8 mouse cellular contexts compared by ENCODE assay signal in genomic region chr2:32621517-32621859, GRCm38 (mm10). TPM values are rescaled to one million over a fixed set of nuclear protein-coding genes. Genes with fewer than 3 reads are reported as not detected.
DNase-seq lines count a peak whose midpoint lies in the region; ATAC-seq and TF ChIP-seq lines count a peak whose summit lies in the region.

Gene Ak1 (plus strand): TSS chr2:32621758.

- H3K27me3 ChIP-seq in lung, embryonic 16.5 days (ENCODE audit: control insufficient read depth, insufficient read depth, low read depth, low read length), result no peaks in the 10 kb centered on the region
- no peaks in the 10 kb centered on the region for H3K27me3 ChIP-seq in embryonic facial prominence, embryonic 14.5 days (replicated peaks; ENCODE audit: control insufficient read depth, insufficient read depth, low read length)
- no peaks in the 10 kb centered on the region for H3K27me3 ChIP-seq in heart, postnatal 0 days (ENCODE audit: control insufficient read depth, insufficient read depth, low read length)
- H3K27me3 ChIP-seq in limb, embryonic 10.5 days (ENCODE audit: low read depth, poor library complexity, severe bottlenecking), result no peaks in the 10 kb centered on the region

- ATAC-seq in lung, embryonic 16.5 days (ENCODE audit: low read depth), result peak; percentile 8; the same call in 1 of the 2 replicates
- 0 out of 2 replicates have a peak, but pooled peaks have one; percentile 0 for ATAC-seq in embryonic facial prominence, embryonic 14.5 days (ENCODE audit: low read depth)
- no peak; the same call in 1 of the 2 replicates for ATAC-seq in heart, postnatal 0 days (ENCODE audit: insufficient read depth, low read depth)

- peaks cover 8% of the 10 kb centered on the region for H3K36me3 ChIP-seq in lung, embryonic 16.5 days (ENCODE audit: control insufficient read depth, insufficient read depth, low read length)
- peaks cover 27% of the 10 kb centered on the region for H3K36me3 ChIP-seq in embryonic facial prominence, embryonic 14.5 days (ENCODE audit: control insufficient read depth, insufficient read depth, low read length)
- H3K36me3 ChIP-seq in heart, postnatal 0 days (replicated peaks; ENCODE audit: control insufficient read depth, insufficient read depth, low read length), result peaks cover 25% of the 10 kb centered on the region; the same call in 1 of the 2 replicates
- H3K36me3 ChIP-seq in limb, embryonic 10.5 days, result peaks cover 32% of the 10 kb centered on the region

- H3K4me3 ChIP-seq in lung, embryonic 16.5 days (ENCODE audit: low read length), result no peak within 1 kb of the TSS
- H3K4me3 ChIP-seq in embryonic facial prominence, embryonic 14.5 days (ENCODE audit: low read depth, low read length), result no peak within 1 kb of the TSS
- H3K4me3 ChIP-seq in heart, postnatal 0 days (ENCODE audit: low read depth, low read length), result no peak within 1 kb of the TSS
- H3K4me3 ChIP-seq in limb, embryonic 10.5 days, result peak within 1 kb of the TSS; percentile 20

- H3K9me3 ChIP-seq in lung, embryonic 16.5 days (ENCODE audit: control insufficient read depth, low read length), result no peaks in the 10 kb centered on the region
- H3K9me3 ChIP-seq in embryonic facial prominence, embryonic 14.5 days (ENCODE audit: control insufficient read depth, low read length), result no peaks in the 10 kb centered on the region
- H3K9me3 ChIP-seq in heart, postnatal 0 days (replicated peaks; ENCODE audit: control insufficient read depth, low read length), result no peaks in the 10 kb centered on the region
- H3K9me3 ChIP-seq in limb, embryonic 10.5 days (replicated peaks), result no peaks in the 10 kb centered on the region

- TF ChIP-seq CTCF in heart, postnatal 0 days (IDR thresholded peaks at IDR 0.05; ENCODE audit: low read depth), result no peak

- no peak for DNase-seq in lung, postnatal 36 days
- no peak for DNase-seq in embryonic facial prominence, embryonic 14.5 days (ENCODE audit: low spot score)
- DNase-seq in heart, postnatal 0 days (ENCODE audit: low spot score), result no peak
- DNase-seq in limb, embryonic 10.5 days (ENCODE audit: low spot score), result no peak
- no peak for DNase-seq in spleen, postnatal 10 days (ENCODE audit: low spot score in 2 of 2)
- no peak for DNase-seq in retina, embryonic 14.5 days (ENCODE audit: low spot score)
- no peak for DNase-seq in cerebellum, adult 9-10 months

- peak within 1 kb of the TSS; percentile 46 for H3K9ac ChIP-seq in lung, embryonic 16.5 days (ENCODE audit: low read length)
- 0 out of 2 replicates have a peak within 1 kb of the TSS, but pooled peaks have one; percentile 26 for H3K9ac ChIP-seq in embryonic facial prominence, embryonic 14.5 days (ENCODE audit: low read depth, low read length)
- peak within 1 kb of the TSS; percentile 35 for H3K9ac ChIP-seq in heart, postnatal 0 days (replicated peaks; ENCODE audit: low read depth, low read length)

- peak within 1 kb of the TSS; percentile 93 for H3K27ac ChIP-seq in lung, embryonic 16.5 days (ENCODE audit: low read length)
- peak within 1 kb of the TSS; percentile 86 for H3K27ac ChIP-seq in embryonic facial prominence, embryonic 14.5 days (replicated peaks; ENCODE audit: low read depth, low read length)
- peak within 1 kb of the TSS; percentile 94 for H3K27ac ChIP-seq in heart, postnatal 0 days (ENCODE audit: low read depth)
- H3K27ac ChIP-seq in limb, embryonic 10.5 days, result peak within 1 kb of the TSS; percentile 87

- 2% methylated on average over 7 of the region's 7 CpGs for WGBS in lung, embryonic 16.5 days
- 22% methylated on average over 7 of the region's 7 CpGs for WGBS in embryonic facial prominence, embryonic 14.5 days
- 9% methylated on average over 7 of the region's 7 CpGs for WGBS in heart, postnatal 0 days
- WGBS in limb, embryonic 10.5 days, result 51% methylated on average over 7 of the region's 7 CpGs

- TF ChIP-seq EP300 in heart, postnatal 0 days (IDR thresholded peaks at IDR 0.05; ENCODE audit: low read depth), result peak; percentile 24; the same call in 1 of the 2 replicates

- H3K4me1 ChIP-seq in lung, embryonic 16.5 days (replicated peaks; ENCODE audit: control insufficient read depth, insufficient read depth, low read length), result peaks cover 57% of the 10 kb centered on the region
- H3K4me1 ChIP-seq in embryonic facial prominence, embryonic 14.5 days (ENCODE audit: control insufficient read depth, insufficient read depth, low read length), result peaks cover 30% of the 10 kb centered on the region
- H3K4me1 ChIP-seq in heart, postnatal 0 days (ENCODE audit: control insufficient read depth, insufficient read depth), result peaks cover 42% of the 10 kb centered on the region
- peaks cover 67% of the 10 kb centered on the region for H3K4me1 ChIP-seq in limb, embryonic 10.5 days

- H3K4me2 ChIP-seq in lung, embryonic 16.5 days (ENCODE audit: low read depth, low read length), result peak within 1 kb of the TSS; percentile 29
- peak within 1 kb of the TSS; percentile 11; the same call in 1 of the 2 replicates for H3K4me2 ChIP-seq in embryonic facial prominence, embryonic 14.5 days (ENCODE audit: low read depth, low read length)
- peak within 1 kb of the TSS; percentile 36 for H3K4me2 ChIP-seq in heart, postnatal 0 days (ENCODE audit: low read depth, low read length)

RNA-seq across cellular contexts. Expression of gene Ak1, which starts in this region (rescaled TPM):
- polyA plus RNA-seq in lung, embryonic 16.5 days (2015; fragmentation: Nextera tagmentation; extraction: Ambion mirVana), result 67.2 and 76.7 TPM in 2 replicates
- 97.8 and 125 TPM in 2 replicates for polyA plus RNA-seq in embryonic facial prominence, embryonic 14.5 days (2014; fragmentation: Nextera tagmentation; extraction: Ambion mirVana)
- total RNA-seq in heart, postnatal 0 days (2014; rRNA removed; ENCODE audit: low replicate concordance), result 544 and 572 TPM in 2 replicates
- polyA plus RNA-seq in heart, postnatal 0 days (2015; fragmentation: Nextera tagmentation; extraction: Ambion mirVana), result 721 and 737 TPM in 2 replicates
- 21.6 and 35.7 TPM in 2 replicates for polyA plus RNA-seq in limb, embryonic 10.5 days (2016; fragmentation: Nextera tagmentation; extraction: Ambion mirVana)
